Mouse (Mus musculus) adrenal gland (tissue): Measurements from ENCODE around the gene Zcchc14.

Experiments used
- intact Hi-C: fragments of 180-260 bp; cut with DNase I; formaldehyde crosslinking; loops from one replicate; pipeline ENCODE4 v1.15.1; 2025

The Zcchc14 gene

DNA sequence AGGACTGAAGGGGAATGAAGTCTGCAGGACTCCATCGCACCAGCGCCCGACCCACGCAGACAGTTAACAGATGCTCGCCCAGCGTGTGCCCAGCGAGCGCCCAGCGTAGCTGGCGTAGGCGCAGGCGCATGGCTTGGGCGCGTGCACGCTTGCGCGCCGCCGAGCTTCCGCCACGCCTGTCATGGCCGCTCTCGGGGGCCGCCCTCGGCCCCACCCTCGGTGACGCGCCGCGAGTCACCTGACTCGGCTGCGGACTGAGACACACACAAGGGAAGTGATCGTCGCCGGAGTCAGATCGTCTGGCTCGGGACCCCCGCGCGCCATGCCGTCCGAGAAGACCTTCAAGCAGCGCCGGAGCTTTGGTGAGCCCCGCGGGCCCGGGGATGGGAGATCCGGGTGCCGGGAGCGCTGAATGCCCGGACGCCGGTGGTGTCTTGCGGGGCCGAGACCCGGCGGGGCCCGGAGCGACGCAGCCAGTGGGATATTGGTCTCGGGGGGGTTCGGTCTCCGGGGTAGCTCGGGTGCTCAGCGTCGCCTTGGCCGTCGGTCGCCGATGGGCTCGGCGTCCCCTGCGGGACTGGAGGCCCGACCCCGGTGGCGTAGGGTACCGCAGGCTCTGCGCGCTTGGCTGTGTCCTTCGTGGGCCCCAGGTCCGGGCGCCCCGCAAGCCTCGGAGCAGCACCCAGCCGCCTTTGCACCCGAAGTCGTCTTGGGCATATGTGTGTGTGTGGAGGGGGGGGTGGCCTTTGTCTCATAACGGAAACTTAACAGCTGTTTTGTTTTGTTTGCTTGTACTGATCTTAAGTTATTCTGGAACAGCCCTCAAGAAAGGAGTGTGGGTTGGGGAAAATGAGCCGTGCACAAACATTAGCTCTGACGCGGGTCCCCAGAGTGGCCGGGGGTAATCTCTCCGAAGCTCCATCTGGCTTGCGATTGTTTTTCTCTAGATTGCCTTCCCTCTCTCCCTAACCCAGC lies 62.2 kb downstream of the Zcchc14 start, which contains the start of gene Map1lc3b:
TSS of gene Map1lc3b (plus strand) at position 159 of the 975 bp plus-strand sequence.
- intact Hi-C loops = loop anchor here (5.0 kb wide), 1 partner anchor 43 kb away; no protein-coding TSS in a partner anchor

GRCm38 (mm10) chr8:121589205-121589726 lies 63.4 kb downstream of the Zcchc14 start:
- intact Hi-C loops = no loop called here

- intact Hi-C loops = no loop called here
Measured at GRCm38 (mm10) chr8:121588750-121589149, 64.0 kb downstream of the Zcchc14 start.

DNA sequence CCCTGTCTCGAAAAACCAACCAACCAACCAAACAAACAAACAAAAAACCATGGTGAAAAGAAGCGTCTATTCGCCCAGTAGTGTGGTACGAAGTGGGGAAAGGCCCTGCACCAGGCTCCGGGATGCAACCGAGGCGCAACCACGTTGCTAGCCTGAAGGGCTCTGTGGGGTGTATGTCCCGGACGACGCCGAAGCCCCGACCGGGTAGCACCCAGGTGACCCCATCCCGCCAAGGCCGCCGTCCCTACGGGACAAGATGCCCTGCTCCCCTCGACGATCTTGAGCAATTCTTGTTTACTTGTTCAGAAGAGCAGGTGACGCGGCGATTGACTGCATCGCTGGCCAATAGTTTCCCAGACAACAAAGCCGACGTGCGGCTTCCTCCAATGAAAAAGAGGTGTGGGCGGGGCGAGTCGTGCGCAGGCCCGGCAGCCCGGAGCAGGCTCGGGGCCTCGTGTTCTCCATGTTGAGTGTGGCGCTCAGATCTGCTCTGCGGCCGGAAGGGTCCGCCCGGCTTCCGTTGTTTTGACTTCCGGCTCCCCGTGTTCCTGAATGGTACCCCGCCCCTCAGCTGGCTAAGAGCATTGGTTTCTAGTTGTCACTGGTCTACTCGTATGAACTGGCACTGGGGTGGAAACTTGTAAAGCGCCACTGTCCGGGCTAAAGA lies 67.4 kb downstream of the Zcchc14 start:
- intact Hi-C loops = no loop called here

DNA sequence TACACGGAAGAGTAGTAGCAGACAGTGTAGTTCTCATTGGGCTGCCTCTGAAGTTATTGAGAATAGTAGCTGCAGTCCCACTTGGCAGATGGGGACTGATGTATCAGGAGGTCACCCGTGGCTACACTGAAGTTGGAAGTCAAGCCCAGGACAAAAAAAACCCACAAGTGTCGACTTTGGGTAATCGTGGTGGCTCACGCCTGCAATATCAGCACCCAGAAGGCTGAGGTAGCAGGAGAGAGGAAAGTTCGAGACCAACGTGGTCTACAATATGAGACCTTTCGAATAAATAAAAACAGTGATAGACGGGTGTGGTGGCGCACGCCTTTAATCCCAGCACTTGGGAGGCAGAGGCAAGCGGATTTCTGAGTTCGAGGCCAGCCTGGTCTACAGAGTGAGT lies 68.0 kb downstream of the Zcchc14 start:
- intact Hi-C loops = no loop called here

GRCm38 (mm10) chr8:121583653-121584052 lies 69.0 kb downstream of the Zcchc14 start:
- intact Hi-C loops = no loop called here

GRCm38 (mm10) chr8:121580465-121580864 lies 72.2 kb downstream of the Zcchc14 start:
- intact Hi-C loops = no loop called here

GRCm38 (mm10) chr8:121578676-121579451 lies 73.8 kb downstream of the Zcchc14 start, which contains the start of gene Fbxo31:
Gene Fbxo31, minus strand, starts transcription at chr8:121578806.
- intact Hi-C loops = no loop called here

- intact Hi-C loops = no loop called here
Measured at GRCm38 (mm10) chr8:121577751-121578675, 74.7 kb downstream of the Zcchc14 start.

DNA sequence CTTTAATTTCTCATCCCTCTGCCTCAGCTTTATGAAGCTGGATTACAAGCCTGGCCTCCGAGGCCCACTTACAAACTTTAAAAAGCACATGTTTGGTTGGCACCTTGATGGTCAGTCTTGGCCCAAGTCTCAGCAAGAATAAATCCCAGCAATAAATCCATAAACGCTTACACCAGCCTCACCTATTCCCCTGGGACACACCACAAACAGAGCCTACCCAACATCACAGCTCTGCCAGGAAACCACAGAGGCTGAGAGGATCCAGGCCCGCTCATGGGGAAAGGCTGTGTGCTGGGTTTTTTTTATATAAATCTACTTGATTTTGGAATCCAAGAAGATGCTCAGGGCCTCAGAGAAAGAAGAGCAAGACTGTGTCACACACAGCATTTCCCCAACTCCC lies 77.0 kb downstream of the Zcchc14 start:
- intact Hi-C loops = no loop called here

- intact Hi-C loops = no loop called here
Measured at GRCm38 (mm10) chr8:121573275-121573674, 79.4 kb downstream of the Zcchc14 start.

DNA sequence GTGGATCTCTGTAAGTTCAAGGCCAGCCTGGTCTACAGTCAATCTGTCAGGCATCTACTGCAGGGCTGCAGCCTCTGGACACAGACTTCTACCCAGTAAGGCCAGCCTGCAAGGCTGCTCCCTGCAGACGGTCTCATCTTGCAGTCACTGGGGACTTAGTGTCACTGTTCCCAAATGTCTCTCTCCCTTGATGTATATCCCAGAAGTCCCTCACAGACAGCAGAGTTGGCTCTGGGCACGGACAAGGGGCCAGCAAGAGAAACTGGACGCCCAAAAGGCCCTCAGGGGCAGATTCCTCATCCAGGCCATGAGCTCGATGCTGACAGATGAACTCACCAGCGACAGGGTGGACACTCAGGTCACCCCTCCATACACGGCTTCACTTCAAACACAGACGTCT lies 80.6 kb downstream of the Zcchc14 start:
- intact Hi-C loops = no loop called here

GRCm38 (mm10) chr8:121570801-121571200 lies 81.9 kb downstream of the Zcchc14 start:
- intact Hi-C loops = no loop called here

DNA sequence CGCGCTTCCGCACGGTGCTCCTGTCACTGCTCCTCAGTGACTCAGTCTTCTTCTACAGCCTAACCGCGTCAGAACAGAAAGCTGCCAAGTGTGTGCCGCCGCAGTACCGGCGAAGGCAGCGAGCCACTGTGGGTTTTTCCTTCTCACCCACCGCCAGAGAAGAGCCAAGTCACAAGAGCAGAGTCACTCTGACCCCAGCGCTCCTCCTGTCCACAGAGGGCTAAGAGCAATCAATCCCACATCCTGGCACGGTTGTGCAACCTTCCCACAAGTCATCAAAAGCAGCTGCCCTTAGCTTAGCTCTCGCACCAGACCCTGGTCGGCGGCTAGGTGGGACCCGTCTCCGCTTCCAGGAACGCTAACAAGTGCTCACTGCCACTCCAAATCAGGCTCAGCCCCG lies 82.4 kb downstream of the Zcchc14 start:
- intact Hi-C loops = no loop called here

GRCm38 (mm10) chr8:121568321-121568720 lies 84.4 kb downstream of the Zcchc14 start:
- intact Hi-C loops = no loop called here

DNA sequence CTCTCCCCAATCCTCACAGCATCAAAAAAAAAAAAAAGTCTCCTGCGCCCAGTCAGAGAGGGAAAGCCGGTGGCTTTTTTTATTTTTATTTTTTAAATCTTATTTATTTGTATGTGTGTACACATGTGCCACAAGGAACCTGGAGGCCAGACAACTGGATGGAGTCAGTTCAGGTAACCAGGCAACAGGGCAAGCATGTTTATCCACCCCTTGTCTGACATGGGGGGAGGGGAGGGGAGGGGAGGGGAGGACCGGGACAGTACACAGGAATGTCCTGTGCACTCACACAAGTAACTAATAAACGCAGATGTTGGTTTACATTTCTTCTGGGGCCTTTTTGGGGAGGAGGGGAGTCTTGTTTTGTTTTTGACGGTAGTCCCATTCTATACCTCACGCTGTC lies 89.0 kb downstream of the Zcchc14 start:
- intact Hi-C loops = no loop called here

GRCm38 (mm10) chr8:121562941-121563351 lies 89.8 kb downstream of the Zcchc14 start:
- intact Hi-C loops = no loop called here

GRCm38 (mm10) chr8:121561636-121562345 lies 90.9 kb downstream of the Zcchc14 start:
- intact Hi-C loops = no loop called here

GRCm38 (mm10) chr8:121560432-121561100 lies 92.1 kb downstream of the Zcchc14 start:
- intact Hi-C loops = no loop called here
